ENCODE assay signal across 21 mouse cellular contexts in genomic region chr2:167213666-167214065, GRCm38 (mm10). TPM values are rescaled to one million over a fixed set of nuclear protein-coding genes. Genes with fewer than 3 reads are reported as not detected.
DNase-seq lines count a peak whose midpoint lies in the region; ATAC-seq and TF ChIP-seq lines count a peak whose summit lies in the region.
"Had no signal": no experiment of that assay in that cellular context is flagged by ENCODE, and none has a peak within 500 bp of the region (broad histone marks: within the 10 kb centered on the region; RNA-seq: fewer than 3 reads in every experiment).

No protein-coding gene starts in this region.

- H3K27me3 ChIP-seq in heart, postnatal 0 days (ENCODE audit: control insufficient read depth, insufficient read depth, low read length) = no peaks in the 10 kb centered on the region
- no peaks in the 10 kb centered on the region for H3K27me3 ChIP-seq in heart, embryonic 10.5 days (ENCODE audit: insufficient read depth, poor library complexity, severe bottlenecking)
- H3K27me3 ChIP-seq: forebrain, embryonic 13.5 days; hindbrain, embryonic 12.5 days; hindbrain, embryonic 15.5 days had no signal

- WGBS in heart, postnatal 0 days = 75% methylated on average over 12 of the region's 12 CpGs
- WGBS in heart, embryonic 10.5 days = 88% methylated on average over 12 of the region's 12 CpGs

- peak overlapping the region; percentile 30; the same call in 1 of the 2 replicates for H3K27ac ChIP-seq in heart, postnatal 0 days (ENCODE audit: low read depth)
- H3K27ac ChIP-seq in heart, embryonic 10.5 days = no peak overlapping the region
- H3K27ac ChIP-seq: forebrain, embryonic 10.5 days; forebrain, embryonic 13.5 days; hindbrain, embryonic 12.5 days; hindbrain, embryonic 15.5 days had no signal

- H3K4me1 ChIP-seq in heart, postnatal 0 days (ENCODE audit: control insufficient read depth, insufficient read depth) = peaks cover 26% of the 10 kb centered on the region
- peaks cover 15% of the 10 kb centered on the region for H3K4me1 ChIP-seq in heart, embryonic 10.5 days
- H3K4me1 ChIP-seq: forebrain, embryonic 10.5 days; forebrain, embryonic 13.5 days; hindbrain, embryonic 12.5 days; hindbrain, embryonic 15.5 days had no signal

- no peaks in the 10 kb centered on the region for H3K9me3 ChIP-seq in heart, postnatal 0 days (replicated peaks; ENCODE audit: control insufficient read depth, low read length)
- H3K9me3 ChIP-seq in heart, embryonic 10.5 days = no peaks in the 10 kb centered on the region
- H3K9me3 ChIP-seq: forebrain, embryonic 13.5 days; hindbrain, embryonic 12.5 days; hindbrain, embryonic 15.5 days had no signal

- peak; percentile 42 for DNase-seq in adrenal gland, adult 8-10 months
- DNase-seq in adrenal gland, adult 18-20 months (ENCODE audit: low spot score in 2 of 2) = no peak
- DNase-seq in heart, postnatal 0 days (ENCODE audit: low spot score) = no peak
- DNase-seq in heart, embryonic 10.5 days (ENCODE audit: low spot score) = no peak
- peak; percentile 48 to 71 for DNase-seq in adrenal gland, postnatal 36 days
- no peak for DNase-seq in right cerebral cortex, postnatal 25 days
- DNase-seq: cerebellum, adult 18-20 months; cerebellum, adult 9-10 months; gastrocnemius, postnatal 10 days; heart, adult 18-20 months; kidney, adult 2 months had no signal

- H3K4me2 ChIP-seq in heart, postnatal 0 days (ENCODE audit: low read depth, low read length) = no peak overlapping the region
- H3K4me2 ChIP-seq: forebrain, embryonic 13.5 days; heart, embryonic 11.5 days; hindbrain, embryonic 12.5 days; hindbrain, embryonic 15.5 days had no signal

- no peak overlapping the region for H3K4me3 ChIP-seq in heart, postnatal 0 days (ENCODE audit: low read depth, low read length)
- no peak overlapping the region for H3K4me3 ChIP-seq in heart, embryonic 10.5 days
- H3K4me3 ChIP-seq: forebrain, embryonic 10.5 days; forebrain, embryonic 13.5 days; hindbrain, embryonic 12.5 days; hindbrain, embryonic 15.5 days had no signal

- TF ChIP-seq CTCF in heart, postnatal 0 days (IDR thresholded peaks at IDR 0.05; ENCODE audit: low read depth) = no peak

- no peak for ATAC-seq in heart, postnatal 0 days (ENCODE audit: insufficient read depth, low read depth)
- ATAC-seq: CD4-positive, CD25-positive, alpha-beta regulatory T cell, adult 4 months; forebrain, embryonic 13.5 days; forebrain, embryonic 16.5 days; intestine, postnatal 0 days had no signal

- H3K9ac ChIP-seq in heart, postnatal 0 days (replicated peaks; ENCODE audit: low read depth, low read length) = no peak overlapping the region
- H3K9ac ChIP-seq: forebrain, embryonic 13.5 days; hindbrain, embryonic 12.5 days; hindbrain, embryonic 15.5 days had no signal

- no peaks in the 10 kb centered on the region for H3K36me3 ChIP-seq in heart, postnatal 0 days (replicated peaks; ENCODE audit: control insufficient read depth, insufficient read depth, low read length)
- peaks cover 33% of the 10 kb centered on the region for H3K36me3 ChIP-seq in heart, embryonic 10.5 days
- H3K36me3 ChIP-seq: hindbrain, embryonic 12.5 days; hindbrain, embryonic 15.5 days had no signal

- no peak for TF ChIP-seq EP300 in heart, postnatal 0 days (IDR thresholded peaks at IDR 0.05; ENCODE audit: low read depth)

RNA-seq across cellular contexts. Expression of gene Kcnb1, which starts 23.7 kb away (rescaled TPM):
- total RNA-seq in adrenal gland, adult 8-10 months (2022) = 10 to 100 TPM; 12.6 to 27.7 (median 18.8) TPM
- 10 to 100 TPM; 17.6 to 46.0 TPM for total RNA-seq in adrenal gland, adult 18-20 months (2021)
- 4.8 and 7.1 TPM in 2 replicates for total RNA-seq in heart, postnatal 0 days (2014; rRNA removed; ENCODE audit: low replicate concordance)
- 1.7 TPM in 2 replicates for polyA plus RNA-seq in heart, postnatal 0 days (2015; fragmentation: Nextera tagmentation; extraction: Ambion mirVana)
- polyA plus RNA-seq in heart, embryonic 10.5 days (2016; fragmentation: Nextera tagmentation; extraction: Ambion mirVana) = 0.16 and 0.21 TPM in 2 replicates
- total RNA-seq in adrenal gland, postnatal 36 days (2021) = 10 to 100 TPM; 13.7 to 20.7 TPM
- polyA plus RNA-seq: C2C12 had no signal

RNA-seq across cellular contexts. Expression of gene Ptgis, which starts 26.7 kb away (rescaled TPM):
- total RNA-seq in adrenal gland, adult 8-10 months (2022) = 10 to 100 TPM; 26.8 to 54.4 (median 40.8) TPM
- 10 to 100 TPM; 19.3 to 31.8 TPM for total RNA-seq in adrenal gland, adult 18-20 months (2021)
- total RNA-seq in heart, postnatal 0 days (2014; rRNA removed; ENCODE audit: low replicate concordance) = 38.6 and 60.0 TPM in 2 replicates
- polyA plus RNA-seq in heart, postnatal 0 days (2015; fragmentation: Nextera tagmentation; extraction: Ambion mirVana) = 20.8 and 22.6 TPM in 2 replicates
- polyA plus RNA-seq in heart, embryonic 10.5 days (2016; fragmentation: Nextera tagmentation; extraction: Ambion mirVana) = 16.3 and 21.4 TPM in 2 replicates
- total RNA-seq in adrenal gland, postnatal 36 days (2021) = 10 to 100 TPM; 24.7 to 31.7 TPM
- total RNA-seq: hematopoietic stem cell, adult 5-6 weeks had no signal

Comparison
In these comparisons a context has a peak if more than half of its experiments do, and no peak if none do; other contexts are left out.
1. DNase-seq: peak in adrenal gland, adult 8-10 months (single experiment) and adrenal gland, postnatal 36 days (2 of 2); none in adrenal gland, adult 18-20 months (0 of 2), heart, postnatal 0 days (single experiment), heart, embryonic 10.5 days (single experiment) and right cerebral cortex, postnatal 25 days (single experiment).